Mouse (Mus musculus) adipocyte (in vitro differentiated cells): ENCODE measurements around the gene Grcc10.
A peak's percentile ranks its signal among the peaks of the same experiment; 100 is the strongest.

Source experiments
- DNase-seq: peaks from one replicate; pipeline ENCODE4 v3.0.0-alpha.2; 2016; ENCODE audit warnings: low spot score

The Grcc10 gene

GRCm38 (mm10) chr6:124699962-124700610 is 41.1 kb downstream of the Grcc10 start:
- DNase-seq = peak; percentile 99

- no peak for DNase-seq
Measured at GRCm38 (mm10) chr6:124699366-124699765, 41.8 kb downstream of the Grcc10 start.

GRCm38 (mm10) chr6:124698751-124699150 is 42.4 kb downstream of the Grcc10 start:
- no peak for DNase-seq

- DNase-seq = peak; percentile 77
Measured at GRCm38 (mm10) chr6:124696441-124697150, 44.6 kb downstream of the Grcc10 start.

GRCm38 (mm10) chr6:124694166-124694955 is 46.8 kb downstream of the Grcc10 start:
- peak; percentile 86 for DNase-seq

- DNase-seq = no peak
Measured at GRCm38 (mm10) chr6:124693243-124693981, 47.8 kb downstream of the Grcc10 start.

- peak; percentile 60 for DNase-seq
Measured at GRCm38 (mm10) chr6:124690517-124690916, 50.7 kb downstream of the Grcc10 start.
